Mouse (Mus musculus): Measurements from ENCODE around the gene Adam33. TPM values are rescaled to one million over a fixed set of nuclear protein-coding genes. Genes with fewer than 3 reads are reported as not detected.

Adam33 gene
- total and polyA plus RNA-seq, 3 experiments: 0.27 TPM; not detected in 2

DNA sequence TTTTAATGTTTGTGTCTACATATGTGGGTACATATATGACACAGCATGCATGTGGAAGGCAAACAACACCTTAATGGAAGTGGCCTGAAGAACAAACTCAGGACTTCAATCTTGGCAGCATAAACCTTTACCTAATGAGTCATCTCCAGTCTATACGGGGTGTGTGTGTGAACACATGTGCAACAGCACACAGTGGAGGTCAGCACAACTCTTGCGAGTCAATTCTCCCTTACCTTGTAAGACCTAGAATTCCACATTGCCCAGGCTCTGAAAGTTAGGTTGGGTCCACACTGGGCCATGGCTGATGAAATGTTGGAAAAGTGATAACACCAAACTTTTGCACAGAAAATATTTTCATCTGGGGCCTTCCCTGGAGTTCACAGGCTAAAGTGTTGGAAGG is 33.1 kb downstream of the Adam33 start:
- Histone ChIP-seq H3K36me3 (replicated peaks) (peaks cover 15% of the 10 kb centered on the region), H3K4me3 (ENCODE audit: low read depth, low read length) (no peak overlapping the region), H3K9me3 (replicated peaks) (no peaks in the 10 kb centered on the region), H3K27me3 (ENCODE audit: insufficient read depth, low read length) (0 out of 2 replicates have a peak, but pooled peaks cover 2% of the 10 kb centered on the region), H3K4me1 (ENCODE audit: insufficient read depth, low read depth, low read length) (no peaks in the 10 kb centered on the region)
- no peak for TF ChIP-seq CTCF (IDR thresholded peaks at IDR 0.05; ENCODE audit: low read depth, low read length)
- no peak for TF ChIP-seq GATA1 (IDR thresholded peaks at IDR 0.05; ENCODE audit: borderline replicate concordance, low read length)
- no peak for TF ChIP-seq TAL1 (conservative IDR thresholded peaks at IDR 0.05; ENCODE audit: low read depth, low read length)
- no peak for TF ChIP-seq GATA2 (IDR thresholded peaks at IDR 0.05; ENCODE audit: borderline replicate concordance, low read depth, low read length)
- TF ChIP-seq POLR2AphosphoS5 (IDR thresholded peaks at IDR 0.05; ENCODE audit: insufficient replicate concordance, low read depth, low read length): no peak
- DNase-seq (ENCODE audit: low spot score): no peak
- ATAC-seq (ENCODE audit: extremely low read depth, insufficient number of reproducible peaks, low FRiP score, poor library complexity, severe bottlenecking): no peak

DNA sequence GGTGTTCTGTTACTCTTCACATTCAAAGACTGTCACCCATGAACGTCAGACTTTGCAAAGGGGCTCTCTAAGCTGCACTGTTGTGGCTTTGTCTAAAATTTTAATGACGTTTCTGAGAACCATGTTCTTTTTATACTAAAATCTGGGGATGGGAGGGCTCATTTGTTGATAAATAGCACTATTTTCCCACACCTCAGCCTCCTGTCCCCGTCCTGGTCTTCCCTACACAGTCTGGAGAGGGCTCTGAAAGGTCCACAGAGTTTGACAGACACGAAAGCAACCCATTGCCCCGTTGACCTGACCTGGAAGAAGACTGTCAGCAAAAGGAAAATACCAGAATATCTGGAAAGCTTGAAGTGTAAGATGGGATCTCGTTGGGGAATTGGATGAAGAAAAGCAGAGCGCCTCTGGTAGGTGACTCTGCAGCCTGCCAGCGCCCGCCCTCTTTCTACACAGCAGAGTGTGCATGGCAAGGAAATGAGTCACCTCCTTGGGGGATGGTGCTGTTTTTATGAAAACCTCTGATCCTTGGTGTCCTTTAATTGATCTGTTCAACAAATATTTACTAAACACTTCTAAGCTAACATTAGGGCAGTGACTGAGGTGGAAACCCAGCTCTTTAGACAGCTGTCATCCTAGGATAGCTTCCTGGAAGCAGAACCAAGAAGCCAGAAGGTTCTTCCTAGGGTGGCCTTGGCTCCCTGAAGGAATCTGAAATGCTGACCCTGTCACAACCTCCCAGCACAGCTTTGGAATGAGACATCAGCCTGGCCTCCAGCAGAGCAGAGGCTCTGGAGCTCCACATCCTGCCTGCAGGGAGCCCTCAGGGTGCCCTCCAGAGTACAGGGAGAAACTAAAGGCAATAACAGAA is 34.3 kb downstream of the Adam33 start:
- DNase-seq (ENCODE audit: low spot score) (no peak), ATAC-seq (ENCODE audit: extremely low read depth, insufficient number of reproducible peaks, low FRiP score, poor library complexity, severe bottlenecking) (no peak; the same call in 1 of the 2 replicates)
- Histone ChIP-seq H3K9me3 (replicated peaks) (no peaks in the 10 kb centered on the region), H3K27me3 (ENCODE audit: insufficient read depth, low read length) (no peaks in the 10 kb centered on the region), H3K36me3 (replicated peaks) (peaks cover 23% of the 10 kb centered on the region), H3K4me3 (ENCODE audit: low read depth, low read length) (no peak overlapping the region), H3K4me1 (ENCODE audit: insufficient read depth, low read depth, low read length) (no peaks in the 10 kb centered on the region)
- TF ChIP-seq POLR2AphosphoS5 (IDR thresholded peaks at IDR 0.05; ENCODE audit: insufficient replicate concordance, low read depth, low read length) (no peak), GATA1 (IDR thresholded peaks at IDR 0.05; ENCODE audit: borderline replicate concordance, low read length) (no peak), CTCF (IDR thresholded peaks at IDR 0.05; ENCODE audit: low read depth, low read length) (no peak), TAL1 (conservative IDR thresholded peaks at IDR 0.05; ENCODE audit: low read depth, low read length) (no peak), GATA2 (IDR thresholded peaks at IDR 0.05; ENCODE audit: borderline replicate concordance, low read depth, low read length) (no peak)

DNA sequence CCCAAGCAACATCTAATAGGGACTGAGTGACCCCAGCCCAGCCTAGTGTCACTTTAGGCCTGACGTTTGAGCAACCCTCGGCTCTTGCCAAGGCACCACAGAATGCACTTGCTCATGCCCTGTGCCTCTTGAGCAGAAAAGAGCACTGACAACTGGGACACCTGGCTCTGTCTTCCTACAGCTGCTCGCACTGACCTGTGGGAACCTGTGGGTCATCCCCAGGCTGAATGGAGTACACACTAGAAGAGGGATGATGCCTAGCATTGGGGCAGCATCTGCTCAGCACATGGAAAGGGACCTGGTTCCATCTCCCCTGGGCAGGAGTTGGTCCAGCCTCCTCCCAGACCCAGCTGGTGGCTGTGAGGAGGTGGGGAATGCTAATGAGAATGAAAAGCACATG is 36.7 kb downstream of the Adam33 start:
- ATAC-seq (ENCODE audit: extremely low read depth, insufficient number of reproducible peaks, low FRiP score, poor library complexity, severe bottlenecking) (no peak), DNase-seq (ENCODE audit: low spot score) (no peak)
- TF ChIP-seq GATA1 (IDR thresholded peaks at IDR 0.05; ENCODE audit: borderline replicate concordance, low read length): no peak
- no peak for TF ChIP-seq TAL1 (conservative IDR thresholded peaks at IDR 0.05; ENCODE audit: low read depth, low read length)
- TF ChIP-seq POLR2AphosphoS5 (IDR thresholded peaks at IDR 0.05; ENCODE audit: insufficient replicate concordance, low read depth, low read length): no peak
- TF ChIP-seq CTCF (IDR thresholded peaks at IDR 0.05; ENCODE audit: low read depth, low read length): no peak
- no peak for TF ChIP-seq GATA2 (IDR thresholded peaks at IDR 0.05; ENCODE audit: borderline replicate concordance, low read depth, low read length)

GRCm38 (mm10) chr2:131025230-131025629 is 38.4 kb downstream of the Adam33 start:
- H3K27me3 ChIP-seq (ENCODE audit: insufficient read depth, low read length): no peaks in the 10 kb centered on the region
- TF ChIP-seq GATA2 (IDR thresholded peaks at IDR 0.05; ENCODE audit: borderline replicate concordance, low read depth, low read length): no peak
- no peak for TF ChIP-seq POLR2AphosphoS5 (IDR thresholded peaks at IDR 0.05; ENCODE audit: insufficient replicate concordance, low read depth, low read length)
- no peak for TF ChIP-seq GATA1 (IDR thresholded peaks at IDR 0.05; ENCODE audit: borderline replicate concordance, low read length)
- TF ChIP-seq CTCF (IDR thresholded peaks at IDR 0.05; ENCODE audit: low read depth, low read length): no peak
- no peak for TF ChIP-seq TAL1 (conservative IDR thresholded peaks at IDR 0.05; ENCODE audit: low read depth, low read length)
- H3K4me1 ChIP-seq (ENCODE audit: insufficient read depth, low read depth, low read length): no peaks in the 10 kb centered on the region
- DNase-seq (ENCODE audit: low spot score): no peak
- ATAC-seq (ENCODE audit: extremely low read depth, insufficient number of reproducible peaks, low FRiP score, poor library complexity, severe bottlenecking): no peak
- peaks cover 53% of the 10 kb centered on the region for H3K36me3 ChIP-seq (replicated peaks)
- H3K9me3 ChIP-seq (replicated peaks): no peaks in the 10 kb centered on the region
- no peak overlapping the region for H3K4me3 ChIP-seq (ENCODE audit: low read depth, low read length)

More for the DNA sequence above, 36.7 kb downstream of the Adam33 start:
- Histone ChIP-seq H3K4me1 (ENCODE audit: insufficient read depth, low read depth, low read length) (no peaks in the 10 kb centered on the region), H3K36me3 (replicated peaks) (peaks cover 40% of the 10 kb centered on the region), H3K9me3 (replicated peaks) (no peaks in the 10 kb centered on the region), H3K27me3 (ENCODE audit: insufficient read depth, low read length) (no peaks in the 10 kb centered on the region), H3K4me3 (ENCODE audit: low read depth, low read length) (no peak overlapping the region)

DNA sequence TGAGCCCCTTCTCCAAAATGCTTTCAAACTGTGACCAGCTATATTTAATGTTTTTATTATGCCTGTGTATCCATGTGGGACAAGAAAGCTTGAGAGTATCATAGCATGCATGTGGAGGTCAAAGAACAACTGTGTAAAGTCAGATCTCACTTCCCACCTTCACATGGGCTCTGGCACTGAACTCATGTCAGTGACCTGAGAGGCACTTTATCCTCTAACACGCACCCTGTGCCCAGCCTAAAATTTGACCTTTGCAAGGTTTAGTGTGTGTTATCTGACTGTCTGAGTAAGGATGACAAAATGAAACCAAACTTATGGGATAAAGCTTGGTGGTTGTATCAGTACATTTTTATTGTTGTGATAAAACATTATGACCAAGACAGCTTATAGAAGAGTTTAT is 53.0 kb downstream of the Adam33 start:
- DNase-seq (ENCODE audit: low spot score) (no peak), ATAC-seq (ENCODE audit: extremely low read depth, insufficient number of reproducible peaks, low FRiP score, poor library complexity, severe bottlenecking) (no peak)
- Histone ChIP-seq H3K4me1 (ENCODE audit: insufficient read depth, low read depth, low read length) (no peaks in the 10 kb centered on the region), H3K9me3 (replicated peaks) (no peaks in the 10 kb centered on the region), H3K4me3 (ENCODE audit: low read depth, low read length) (no peak overlapping the region), H3K36me3 (replicated peaks) (peaks cover 59% of the 10 kb centered on the region), H3K27me3 (ENCODE audit: insufficient read depth, low read length) (no peaks in the 10 kb centered on the region)
- TF ChIP-seq POLR2AphosphoS5 (IDR thresholded peaks at IDR 0.05; ENCODE audit: insufficient replicate concordance, low read depth, low read length) (no peak), GATA1 (IDR thresholded peaks at IDR 0.05; ENCODE audit: borderline replicate concordance, low read length) (no peak), TAL1 (conservative IDR thresholded peaks at IDR 0.05; ENCODE audit: low read depth, low read length) (no peak), GATA2 (IDR thresholded peaks at IDR 0.05; ENCODE audit: borderline replicate concordance, low read depth, low read length) (no peak), CTCF (IDR thresholded peaks at IDR 0.05; ENCODE audit: low read depth, low read length) (no peak)

DNA sequence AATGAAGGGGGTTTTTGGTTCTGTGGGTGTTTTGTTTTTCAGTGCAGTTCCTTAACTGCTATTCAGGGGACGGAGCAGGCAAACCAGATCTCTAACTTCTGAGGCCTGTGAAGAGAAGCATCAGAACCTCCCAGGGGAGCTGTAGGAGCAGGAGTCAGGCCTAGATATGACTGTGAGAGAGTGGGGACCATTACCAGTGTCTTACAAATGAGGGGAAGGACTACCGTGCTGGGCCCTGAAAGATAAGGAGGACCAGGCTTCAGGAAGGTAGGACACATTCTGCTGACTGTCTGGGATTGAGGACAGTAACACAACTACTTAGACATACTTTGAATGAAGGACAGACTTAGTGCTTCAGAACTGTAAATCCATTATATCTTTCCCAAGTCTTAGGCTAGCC is 54.5 kb downstream of the Adam33 start:
- no peak for ATAC-seq (ENCODE audit: extremely low read depth, insufficient number of reproducible peaks, low FRiP score, poor library complexity, severe bottlenecking)
- DNase-seq (ENCODE audit: low spot score): no peak
- no peak overlapping the region for H3K4me3 ChIP-seq (ENCODE audit: low read depth, low read length)
- peaks cover 62% of the 10 kb centered on the region for H3K36me3 ChIP-seq (replicated peaks)
- TF ChIP-seq GATA2 (IDR thresholded peaks at IDR 0.05; ENCODE audit: borderline replicate concordance, low read depth, low read length): no peak
- TF ChIP-seq CTCF (IDR thresholded peaks at IDR 0.05; ENCODE audit: low read depth, low read length): no peak
- TF ChIP-seq GATA1 (IDR thresholded peaks at IDR 0.05; ENCODE audit: borderline replicate concordance, low read length): no peak
- no peaks in the 10 kb centered on the region for H3K27me3 ChIP-seq (ENCODE audit: insufficient read depth, low read length)
- no peaks in the 10 kb centered on the region for H3K9me3 ChIP-seq (replicated peaks)
- H3K4me1 ChIP-seq (ENCODE audit: insufficient read depth, low read depth, low read length): no peaks in the 10 kb centered on the region

Other genes starting within 250 kb of the Adam33 start
- gene 4930402H24Rik, start 157.4 kb downstream of the Adam33 start, total RNA-seq (2014; fragmentation: Nextera tagmentation): 16.7 and 23.8 TPM in 2 replicates
- 11.8 and 12.5 TPM in 2 replicates for gene 4930402H24Rik, start 157.4 kb downstream of the Adam33 start, total RNA-seq (2017)
- gene 4930402H24Rik, start 157.4 kb downstream of the Adam33 start, polyA plus RNA-seq (2012): 3.4 and 3.5 TPM in 2 replicates
- gene Atrn, start 157.3 kb downstream of the Adam33 start, total RNA-seq (2014; fragmentation: Nextera tagmentation): 17.2 and 19.2 TPM in 2 replicates
- gene Atrn, start 157.3 kb downstream of the Adam33 start, total RNA-seq (2017): 10.2 and 10.6 TPM in 2 replicates
- 1.7 and 1.8 TPM in 2 replicates for gene Atrn, start 157.3 kb downstream of the Adam33 start, polyA plus RNA-seq (2012)
- not detected in 2 replicates for gene Gfra4, start 20.7 kb downstream of the Adam33 start, total RNA-seq (2014; fragmentation: Nextera tagmentation)
- gene Gfra4, start 20.7 kb downstream of the Adam33 start, total RNA-seq (2017): not detected in 2 replicates
- not detected in 2 replicates for gene Gfra4, start 20.7 kb downstream of the Adam33 start, polyA plus RNA-seq (2012)
- gene Siglec1, start 23.0 kb upstream of the Adam33 start, total RNA-seq (2014; fragmentation: Nextera tagmentation): not detected in 2 replicates
- 0.06 and 0.16 TPM in 2 replicates for gene Siglec1, start 23.0 kb upstream of the Adam33 start, total RNA-seq (2017)
- gene Siglec1, start 23.0 kb upstream of the Adam33 start, polyA plus RNA-seq (2012): not detected in 2 replicates
- 0.83 and 0.98 TPM in 2 replicates for gene Hspa12b, start 63.5 kb upstream of the Adam33 start, total RNA-seq (2014; fragmentation: Nextera tagmentation)
- gene Hspa12b, start 63.5 kb upstream of the Adam33 start, total RNA-seq (2017): 1.8 and 2.2 TPM in 2 replicates
- gene Hspa12b, start 63.5 kb upstream of the Adam33 start, polyA plus RNA-seq (2012): 2.9 TPM in 2 replicates
- gene Gm11037, start 69.7 kb upstream of the Adam33 start, total RNA-seq (2014; fragmentation: Nextera tagmentation): not detected in 2 replicates
- gene Gm11037, start 69.7 kb upstream of the Adam33 start, total RNA-seq (2017): not detected in 2 replicates
- not detected in 2 replicates for gene Gm11037, start 69.7 kb upstream of the Adam33 start, polyA plus RNA-seq (2012)
- 81.9 and 98.7 TPM in 2 replicates for gene 1700037H04Rik, start 96.3 kb upstream of the Adam33 start, total RNA-seq (2014; fragmentation: Nextera tagmentation)
- 28.1 and 30.2 TPM in 2 replicates for gene 1700037H04Rik, start 96.3 kb upstream of the Adam33 start, total RNA-seq (2017)
- gene 1700037H04Rik, start 96.3 kb upstream of the Adam33 start, polyA plus RNA-seq (2012): 155 and 173 TPM in 2 replicates
- gene Cenpb, start 116.3 kb upstream of the Adam33 start, total RNA-seq (2014; fragmentation: Nextera tagmentation): 4.5 and 5.6 TPM in 2 replicates
- 7.4 and 8.6 TPM in 2 replicates for gene Cenpb, start 116.3 kb upstream of the Adam33 start, total RNA-seq (2017)
- gene Cenpb, start 116.3 kb upstream of the Adam33 start, polyA plus RNA-seq (2012): 29.5 and 35.4 TPM in 2 replicates
- 14.0 and 85.9 TPM in 2 replicates for gene Cdc25b, start 123.1 kb upstream of the Adam33 start, total RNA-seq (2014; fragmentation: Nextera tagmentation)
- 12.6 and 14.2 TPM in 2 replicates for gene Cdc25b, start 123.1 kb upstream of the Adam33 start, total RNA-seq (2017)
- gene Cdc25b, start 123.1 kb upstream of the Adam33 start, polyA plus RNA-seq (2012): 6.0 and 7.0 TPM in 2 replicates
- gene Spef1, start 123.5 kb upstream of the Adam33 start, total RNA-seq (2014; fragmentation: Nextera tagmentation): 5.6 TPM in 1 of 2 replicates, not detected in the other
- 1.4 and 1.9 TPM in 2 replicates for gene Spef1, start 123.5 kb upstream of the Adam33 start, total RNA-seq (2017)
- 0.75 and 0.78 TPM in 2 replicates for gene Spef1, start 123.5 kb upstream of the Adam33 start, polyA plus RNA-seq (2012)
- gene Ap5s1, start 143.3 kb upstream of the Adam33 start, total RNA-seq (2014; fragmentation: Nextera tagmentation): 5.1 and 31.3 TPM in 2 replicates
- gene Ap5s1, start 143.3 kb upstream of the Adam33 start, total RNA-seq (2017): 5.1 and 5.2 TPM in 2 replicates
- gene Ap5s1, start 143.3 kb upstream of the Adam33 start, polyA plus RNA-seq (2012): 3.3 and 8.4 TPM in 2 replicates
- 18.8 and 21.2 TPM in 2 replicates for gene Mavs, start 170.2 kb upstream of the Adam33 start, total RNA-seq (2014; fragmentation: Nextera tagmentation)
- 12.2 and 13.9 TPM in 2 replicates for gene Mavs, start 170.2 kb upstream of the Adam33 start, total RNA-seq (2017)
- gene Mavs, start 170.2 kb upstream of the Adam33 start, polyA plus RNA-seq (2012): 2.3 and 5.6 TPM in 2 replicates
- 79.5 and 101 TPM in 2 replicates for gene Pank2, start 198.7 kb upstream of the Adam33 start, total RNA-seq (2014; fragmentation: Nextera tagmentation)
- gene Pank2, start 198.7 kb upstream of the Adam33 start, total RNA-seq (2017): 53.3 and 57.4 TPM in 2 replicates
- 14.9 and 22.6 TPM in 2 replicates for gene Pank2, start 198.7 kb upstream of the Adam33 start, polyA plus RNA-seq (2012)